Mouse (Mus musculus) MEL (cell line): ENCODE measurements around the gene Daam2. TPM values are rescaled to one million over a fixed set of nuclear protein-coding genes. Genes with fewer than 3 reads are reported as not detected.

Source experiments
- DNase-seq: peaks from one replicate; pipeline ENCODE4 v3.0.0; 2011; ENCODE audit warnings: low read depth, low spot score
- H3K27ac ChIP-seq: 2 replicates; pipeline ENCODE4 v1.5.1; 2012; ENCODE audit warnings: low read depth, mild to moderate bottlenecking, control low read depth, low read length, moderate library complexity; ENCODE audit not compliant: control insufficient read depth
- H3K27me3 ChIP-seq, 2 experiments: fragments of 150-350 bp in 1 of 2; sonication (generic) in 1 of 2; 2 replicates each; pipeline ENCODE4 v1.6.1; 2012; ENCODE audit warnings: low read length in 2 of 2, mild to moderate bottlenecking in 2 of 2, improper control_type of control experiment in 1 of 2, moderate library complexity in 1 of 2; ENCODE audit not compliant: insufficient read depth in 2 of 2, control insufficient read depth in 1 of 2
- H3K36me3 ChIP-seq, 2 experiments: 2 replicates each; pipeline ENCODE4 v1.6.1; 2012 to 2014; ENCODE audit warnings: low read length in 2 of 2, improper control_type of control experiment in 1 of 2, inconsistent platforms in 1 of 2, mild to moderate bottlenecking in 1 of 2; ENCODE audit not compliant: insufficient read depth in 2 of 2, control insufficient read depth in 1 of 2
- H3K4me1 ChIP-seq, 2 experiments: fragments of 150-350 bp in 1 of 2; sonication (generic) in 1 of 2; 2 replicates each; pipeline ENCODE4 v1.6.1; 2012; ENCODE audit warnings: low read length in 2 of 2, improper control_type of control experiment in 1 of 2, mild to moderate bottlenecking in 1 of 2; ENCODE audit not compliant: insufficient read depth in 2 of 2, control insufficient read depth in 1 of 2
- H3K4me3 ChIP-seq, 2 experiments: fragments of 150-350 bp in 1 of 2; sonication (generic) in 1 of 2; 2 replicates each; pipeline ENCODE4 v1.5.1; 2012; ENCODE audit warnings: low read depth in 2 of 2, low read length in 2 of 2, mild to moderate bottlenecking in 2 of 2, moderate library complexity in 2 of 2, control low read depth in 1 of 2, improper control_type of control experiment in 1 of 2; ENCODE audit not compliant: control insufficient read depth in 1 of 2, insufficient read depth in 1 of 2
- H3K79me2 ChIP-seq: 2 replicates; pipeline ENCODE4 v1.6.1; 2012; ENCODE audit warnings: mild to moderate bottlenecking, low read length, moderate library complexity; ENCODE audit not compliant: control insufficient read depth, poor library complexity, insufficient read depth
- H3K9ac ChIP-seq: 2 replicates; pipeline ENCODE4 v1.6.1; 2012; ENCODE audit warnings: low read depth, mild to moderate bottlenecking, control low read depth, low read length, moderate library complexity; ENCODE audit not compliant: control insufficient read depth, poor library complexity, severe bottlenecking
- H3K9me3 ChIP-seq: fragments of 150-350 bp; sonication (generic); replicated peaks from 2 replicates; pipeline ENCODE4 v1.6.1; 2012; ENCODE audit warnings: mild to moderate bottlenecking, low read length, improper control_type of control experiment, moderate library complexity; ENCODE audit not compliant: insufficient read depth
- BHLHE40 ChIP-seq: IDR thresholded peaks from 2 replicates; pipeline ENCODE4 v1.6.1; 2012; ENCODE audit warnings: low read depth, mild to moderate bottlenecking, inconsistent platforms, low read length, improper control_type of control experiment, borderline replicate concordance
- EP300 ChIP-seq, 2 experiments: IDR thresholded peaks; 2 replicates each; pipeline ENCODE4 v1.6.1; 2011; ENCODE audit warnings: improper control_type of control experiment in 2 of 2, low read length in 2 of 2, low read depth in 1 of 2, mild to moderate bottlenecking in 1 of 2
- GABPA ChIP-seq: IDR thresholded peaks from 2 replicates; pipeline ENCODE4 v1.6.1; 2012; ENCODE audit warnings: low read depth, mild to moderate bottlenecking, inconsistent platforms, low read length, improper control_type of control experiment, moderate library complexity
- MAFK ChIP-seq: IDR thresholded peaks from 2 replicates; pipeline ENCODE4 v1.6.1; 2011; ENCODE audit warnings: low read depth, mild to moderate bottlenecking, low read length, improper control_type of control experiment, borderline replicate concordance
- NELFE ChIP-seq: IDR thresholded peaks from 2 replicates; pipeline ENCODE4 v1.6.1; 2011; ENCODE audit warnings: low read depth, low read length, improper control_type of control experiment
- RAD21 ChIP-seq: IDR thresholded peaks from 2 replicates; pipeline ENCODE4 v1.6.1; 2011; ENCODE audit warnings: mild to moderate bottlenecking, low read depth, low read length, improper control_type of control experiment
- RCOR1 ChIP-seq: IDR thresholded peaks from 2 replicates; pipeline ENCODE4 v1.6.1; 2012; ENCODE audit warnings: low read depth, mild to moderate bottlenecking, inconsistent platforms, low read length, improper control_type of control experiment
- SIN3A ChIP-seq: IDR thresholded peaks from 2 replicates; pipeline ENCODE4 v1.6.1; 2012; ENCODE audit warnings: low read length, improper control_type of control experiment, inconsistent platforms
- SMC3 ChIP-seq: IDR thresholded peaks from 2 replicates; pipeline ENCODE4 v1.6.1; 2011; ENCODE audit warnings: low read depth, low read length, improper control_type of control experiment
- UBTF ChIP-seq: IDR thresholded peaks from 2 replicates; pipeline ENCODE4 v1.6.1; 2012; ENCODE audit warnings: low read depth, mild to moderate bottlenecking, inconsistent platforms, low read length, improper control_type of control experiment, moderate library complexity, borderline replicate concordance; ENCODE audit not compliant: insufficient read depth
- USF1 ChIP-seq: IDR thresholded peaks from 2 replicates; pipeline ENCODE4 v1.6.1; 2014; ENCODE audit warnings: low read depth, mild to moderate bottlenecking, inconsistent platforms, low read length, improper control_type of control experiment, moderate library complexity
- USF2 ChIP-seq, 2 experiments: IDR thresholded peaks; 2 replicates each; pipeline ENCODE4 v1.6.1; 2011 to 2012; ENCODE audit warnings: improper control_type of control experiment in 2 of 2, low read length in 2 of 2, borderline replicate concordance in 1 of 2, inconsistent platforms in 1 of 2, low read depth in 1 of 2, mild to moderate bottlenecking in 1 of 2; ENCODE audit not compliant: insufficient read depth in 1 of 2
- ZC3H11A ChIP-seq: IDR thresholded peaks from 2 replicates; pipeline ENCODE4 v1.6.1; 2012; ENCODE audit warnings: low read depth, mild to moderate bottlenecking, inconsistent platforms, low read length, improper control_type of control experiment
- polyA plus RNA-seq, 2 experiments: library from polyadenylated mRNA; stranded (reverse) in 1 of 2; unstranded in 1 of 2; fragments of >175 nt in 1 of 2; fragments of >200 nt in 1 of 2; gene quantifications; 2 replicates each; pipeline versions ENCODE4 v1.2.1 to v1.2.4; 2012; ENCODE audit warnings: low replicate concordance in 2 of 2, low read depth in 1 of 2; ENCODE audit not compliant: insufficient read length in 2 of 2, insufficient read depth in 1 of 2, missing spikeins in 1 of 2
- total RNA-seq: library from RNA; depleted of rRNA; stranded (reverse); fragments of 300-350 nt; gene quantifications from 2 replicates; pipeline ENCODE4 v1.2.3, GENCODE M21; 2012; rRNA removed

Daam2 gene
- total RNA-seq (0.04 TPM in 1 of 2 replicates, not detected in the other), polyA plus RNA-seq (under 1 TPM in 1 of 2 experiments, not detected in 1; 0.28 TPM)

DNA sequence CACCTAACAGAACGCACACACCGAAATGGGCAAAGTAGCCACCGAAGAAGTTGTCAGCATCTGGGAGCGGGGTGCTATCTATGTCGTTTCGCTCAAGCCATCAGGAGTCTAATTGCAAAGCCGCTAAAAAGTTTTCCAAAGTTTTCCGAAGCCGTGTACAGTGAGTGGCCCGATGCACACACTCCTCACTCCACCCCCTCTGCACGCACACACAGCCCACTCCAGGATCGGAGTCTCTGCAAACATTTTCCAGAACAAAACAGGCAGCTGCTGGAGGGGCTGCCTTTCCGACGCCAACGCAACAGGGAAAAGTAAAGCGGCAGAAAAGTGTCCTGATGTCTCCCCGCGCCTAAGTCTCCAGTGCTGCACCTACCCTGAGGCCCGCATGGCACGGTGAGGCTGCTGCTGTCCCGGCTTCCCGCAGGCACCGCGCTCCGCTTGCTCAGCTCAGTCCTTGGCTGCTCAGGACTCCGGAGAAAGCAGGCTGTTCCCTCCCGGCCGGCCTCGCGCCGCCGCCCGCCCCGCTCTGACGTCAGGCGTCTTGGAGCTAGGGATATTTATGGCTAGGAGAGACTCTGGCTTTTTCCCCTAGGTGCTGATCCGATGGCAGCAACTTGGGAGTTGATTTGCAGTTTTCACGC lies at the start of gene Daam2:
TSS of gene Daam2 (minus strand) at position 514 of the 641 bp plus-strand sequence.
- H3K27me3 ChIP-seq = no peaks in the 10 kb centered on the region
- no peaks in the 10 kb centered on the region for H3K36me3 ChIP-seq
- H3K27ac ChIP-seq = no peak within 1 kb of the TSS
- no peak within 1 kb of the TSS for H3K9ac ChIP-seq
- no peaks in the 10 kb centered on the region for H3K9me3 ChIP-seq
- H3K79me2 ChIP-seq = no peaks in the 10 kb centered on the region
- no peak within 1 kb of the TSS for H3K4me3 ChIP-seq
- no peaks in the 10 kb centered on the region for H3K4me1 ChIP-seq
- DNase-seq = no peak
- TF ChIP-seq SMC3 (no peak), UBTF (no peak), RAD21 (no peak), BHLHE40 (no peak), USF1 (no peak), RCOR1 (no peak), ZC3H11A (no peak), MAFK (no peak), SIN3A (no peak), NELFE (no peak), EP300 (IDR thresholded peaks at IDR 0.05; ENCODE audit: low read depth in 1 of 2, low read length in 2 of 2) (no peak)

DNA sequence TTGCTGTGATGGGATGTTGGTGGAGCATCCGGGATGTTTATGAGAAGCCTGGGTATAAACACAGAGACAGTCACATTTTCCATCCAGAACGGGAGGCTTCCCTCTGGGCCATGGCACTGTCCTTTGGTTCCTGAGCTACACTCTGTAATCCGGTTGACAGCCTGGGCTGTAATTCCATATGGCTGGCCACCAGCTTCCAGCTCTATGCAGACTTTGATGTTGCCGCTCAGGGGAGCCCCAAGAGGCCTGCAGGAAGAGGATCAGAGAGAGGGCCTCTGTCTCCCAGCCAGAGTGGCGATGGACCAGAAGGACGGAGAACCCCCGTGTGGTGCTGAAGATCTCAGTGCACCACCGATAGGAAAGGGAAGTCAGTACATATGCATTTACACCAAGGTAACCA lies 46.2 kb upstream of the Daam2 start:
- Histone ChIP-seq H3K27me3 (no peaks in the 10 kb centered on the region), H3K4me3 (no peak overlapping the region), H3K9me3 (no peaks in the 10 kb centered on the region), H3K79me2 (no peaks in the 10 kb centered on the region), H3K27ac (no peak overlapping the region), H3K36me3 (no peaks in the 10 kb centered on the region), H3K4me1 (no peaks in the 10 kb centered on the region), H3K9ac (no peak overlapping the region)
- no peak for TF ChIP-seq ZC3H11A
- DNase-seq = no peak

- H3K4me1 ChIP-seq = no peaks in the 10 kb centered on the region
- no peak overlapping the region for H3K27ac ChIP-seq
- H3K27me3 ChIP-seq = no peaks in the 10 kb centered on the region
- H3K9ac ChIP-seq = no peak overlapping the region
- DNase-seq = no peak
- no peaks in the 10 kb centered on the region for H3K9me3 ChIP-seq
- no peaks in the 10 kb centered on the region for H3K36me3 ChIP-seq
- no peak overlapping the region for H3K4me3 ChIP-seq
- H3K79me2 ChIP-seq = no peaks in the 10 kb centered on the region
- no peak for TF ChIP-seq UBTF
- TF ChIP-seq GABPA = no peak
- TF ChIP-seq USF2 (IDR thresholded peaks at IDR 0.05; ENCODE audit: borderline replicate concordance in 1 of 2, insufficient read depth in 1 of 2, low read depth in 1 of 2, low read length in 2 of 2) = no peak
These were observed 43.3 kb upstream of the Daam2 start for GRCm38 (mm10) chr17:49607351-49608027.
